ENCODE assay signal across 8 mouse cellular contexts in the genomic region with DNA sequence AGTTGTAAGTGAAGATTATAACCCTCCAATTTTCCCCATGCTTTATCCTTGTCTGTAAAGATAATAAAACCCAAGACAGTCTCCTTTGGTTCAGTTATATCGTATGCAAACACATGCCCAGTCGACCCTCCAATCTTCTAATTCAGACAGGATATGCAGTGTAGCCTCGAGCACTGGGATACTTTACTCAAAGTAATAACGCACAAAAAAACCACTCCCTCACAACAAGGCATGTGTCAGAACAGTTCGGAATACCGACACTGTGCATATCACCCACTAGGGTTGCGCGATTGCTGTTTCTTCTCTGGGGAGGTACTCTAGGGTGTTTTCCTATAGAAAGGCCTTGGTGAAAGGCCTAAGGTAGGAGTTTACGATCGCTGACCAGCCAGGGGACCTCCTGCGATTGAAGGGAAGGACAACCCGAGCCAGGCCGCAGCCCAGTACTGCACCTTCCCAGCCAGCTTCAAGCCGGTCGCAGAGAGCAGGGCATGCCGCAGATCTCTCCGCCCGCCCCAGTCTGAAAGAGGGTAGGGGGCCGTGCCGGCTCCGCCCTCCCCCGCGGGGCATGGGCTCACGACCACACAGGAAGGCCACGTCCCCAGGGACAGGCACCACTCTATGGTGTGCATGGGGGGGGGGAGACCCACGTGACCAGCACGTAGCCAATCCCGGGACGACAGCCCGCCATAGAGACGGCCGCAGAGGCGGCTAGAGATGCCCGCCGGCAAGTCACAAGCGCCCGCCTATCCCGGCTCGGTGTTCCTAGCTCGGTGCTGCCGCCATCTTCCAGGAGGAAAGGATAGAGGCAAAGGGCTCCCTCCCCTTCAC. TPM values are rescaled to one million over a fixed set of nuclear protein-coding genes. Genes with fewer than 3 reads are reported as not detected.
DNase-seq lines count a peak whose midpoint lies in the region; ATAC-seq lines count a peak whose summit lies in the region.

No protein-coding gene starts in this region.

- intact Hi-C loops in gastrocnemius, postnatal 14 days (cut with DNase I; ENCODE audit: low total_unique reads): no loop called here
- intact Hi-C loops in left cerebral cortex, postnatal 10 days (cut with DNase I): no loop called here

- peak; percentile 83 for ATAC-seq in inflammation-experienced regulatory T-cells, adult 6 months
- ATAC-seq in megakaryocyte-erythroid progenitor cell, adult 5-6 weeks (replicated peaks; ENCODE audit: low FRiP score, low TSS enrichment, poor library complexity, severe bottlenecking): peak; percentile 78

- peak; percentile 99 to 100 for DNase-seq in adrenal gland, adult (ENCODE audit: inconsistent age in 2 of 2, low spot score in 1 of 2)
- DNase-seq in embryo, embryonic 10.5 days (ENCODE audit: low spot score): peak; percentile 97
- DNase-seq in gastrocnemius, postnatal 14 days: peak; percentile 98
- DNase-seq in left cerebral cortex, postnatal 10 days (ENCODE audit: extremely low spot score in 1 of 2, low spot score in 2 of 2): peak; percentile 98 to 99
- DNase-seq in right cerebral cortex, postnatal 36 days (ENCODE audit: low spot score in 2 of 2): peak; percentile 98 to 99
- DNase-seq in yolk sac, embryonic 10.5 days (ENCODE audit: low spot score): peak; percentile 100

RNA-seq across cellular contexts. Expression of a gene that starts 0.6 kb away (rescaled TPM):
- 100 to 1,000 TPM; 220 to 231 TPM for total RNA-seq in gastrocnemius, postnatal 14 days (2021)
- polyA plus RNA-seq in inflammation-experienced regulatory T-cells, adult 6 months (2017; shearing (Covaris generic)): 10 to 100 TPM; 49.3 to 72.0 (median 49.7) TPM
- 100 to 1,000 TPM; 146 to 151 TPM for total RNA-seq in left cerebral cortex, postnatal 10 days (2021)
- 121 and 153 TPM in 2 replicates for total RNA-seq in megakaryocyte-erythroid progenitor cell, adult 5-6 weeks (2014; fragmentation: Nextera tagmentation)
- 76.8 and 113 TPM in 2 replicates for total RNA-seq in megakaryocyte-erythroid progenitor cell, adult 5-6 weeks (2017)

RNA-seq across cellular contexts. Expression of a gene that starts 33.9 kb away (rescaled TPM):
- 10 to 100 TPM; 11.5 to 14.4 TPM for total RNA-seq in gastrocnemius, postnatal 14 days (2021)
- polyA plus RNA-seq in inflammation-experienced regulatory T-cells, adult 6 months (2017; shearing (Covaris generic)): 1 to 10 TPM in 1 of 3 experiments, under 1 TPM in 2; 0.71 to 2.2 (median 0.73) TPM
- 10 to 100 TPM in 1 of 2 experiments, 1 to 10 TPM in 1; 9.4 to 10.8 TPM for total RNA-seq in left cerebral cortex, postnatal 10 days (2021)
- total RNA-seq in megakaryocyte-erythroid progenitor cell, adult 5-6 weeks (2014; fragmentation: Nextera tagmentation): 3.0 and 8.4 TPM in 2 replicates
- 2.0 and 2.2 TPM in 2 replicates for total RNA-seq in megakaryocyte-erythroid progenitor cell, adult 5-6 weeks (2017)

Comparison
In these comparisons a context has a peak if more than half of its experiments do, and no peak if none do; other contexts are left out.
1. Peak in every context shown above with its lines: DNase-seq and ATAC-seq.